Mouse (Mus musculus) ES-E14 (cell line): ENCODE results near the gene Slc35b4.

Experiments
- CHD2 ChIP-seq: IDR thresholded peaks from 2 replicates; pipeline ENCODE4 v1.6.1; 2014; ENCODE audit warnings: mild to moderate bottlenecking, low read depth, low read length, inconsistent platforms
- MAFK ChIP-seq: IDR thresholded peaks from 2 replicates; pipeline ENCODE4 v1.6.1; 2014; ENCODE audit warnings: mild to moderate bottlenecking, low read depth, low read length, inconsistent platforms; ENCODE audit not compliant: insufficient read depth
- ZC3H11A ChIP-seq: IDR thresholded peaks from 2 replicates; pipeline ENCODE4 v1.6.1; 2012; ENCODE audit warnings: low read depth, mild to moderate bottlenecking, inconsistent platforms, low read length, borderline replicate concordance
- ZNF384 ChIP-seq: IDR thresholded peaks from 2 replicates; pipeline ENCODE4 v1.6.1; 2012; ENCODE audit warnings: low read depth, low read length, inconsistent platforms

GRCm38 (mm10) chr6:34138366-34138765 is 38.5 kb downstream of the Slc35b4 start:
- TF ChIP-seq MAFK (no peak), ZNF384 (no peak), CHD2 (no peak), ZC3H11A (no peak)
